Mouse (Mus musculus) limb, embryonic 14.5 days (tissue): Measurements from ENCODE around the gene Entpd8. TPM values are rescaled to one million over a fixed set of nuclear protein-coding genes. Genes with fewer than 3 reads are reported as not detected.
A peak's percentile ranks its signal among the peaks of the same experiment; 100 is the strongest.

ENCODE experiments used
- ATAC-seq: fragments of 200-750 bp; cut with Nextera tagmentation; 2 replicates; pipeline ENCODE4 v1.8.0; 2017; ENCODE audit warnings: low read depth, moderate number of reproducible peaks, moderate TSS enrichment; ENCODE audit not compliant: low FRiP score
- DNase-seq: peaks from one replicate; pipeline ENCODE4 v3.0.0-alpha.2; 2015; ENCODE audit warnings: low spot score
- H3K27ac ChIP-seq: fragments of 300-500 bp; sonication (generic); replicated peaks from 2 replicates; pipeline ENCODE4 v1.5.1; 2014; ENCODE audit warnings: low read depth, mild to moderate bottlenecking, low read length, moderate library complexity, mixed read lengths
- H3K27me3 ChIP-seq: fragments of 300-500 bp; sonication (generic); 2 replicates; pipeline ENCODE4 v1.6.1; 2014; ENCODE audit warnings: low read length, mixed read lengths; ENCODE audit not compliant: control insufficient read depth, insufficient read depth
- H3K36me3 ChIP-seq: fragments of 300-500 bp; sonication (generic); 2 replicates; pipeline ENCODE4 v1.6.1; 2014; ENCODE audit warnings: mild to moderate bottlenecking, low read length, moderate library complexity, mixed read lengths; ENCODE audit not compliant: control insufficient read depth, insufficient read depth
- H3K4me1 ChIP-seq: fragments of 300-500 bp; sonication (generic); 2 replicates; pipeline ENCODE4 v1.6.1; 2014; ENCODE audit warnings: antibody characterized with exemption, low read length, mixed read lengths; ENCODE audit not compliant: control insufficient read depth, insufficient read depth
- H3K4me2 ChIP-seq: fragments of 300-500 bp; sonication (generic); replicated peaks from 2 replicates; pipeline ENCODE4 v1.6.1; 2014; ENCODE audit warnings: low read depth, mild to moderate bottlenecking, low read length, moderate library complexity; ENCODE audit not compliant: severe bottlenecking
- H3K4me3 ChIP-seq: fragments of 300-500 bp; sonication (generic); replicated peaks from 2 replicates; pipeline ENCODE4 v1.5.1; 2014; ENCODE audit warnings: low read length
- H3K9ac ChIP-seq: fragments of 300-500 bp; sonication (generic); 2 replicates; pipeline ENCODE4 v1.6.1; 2014; ENCODE audit warnings: mild to moderate bottlenecking, low read depth, low read length, moderate library complexity; ENCODE audit not compliant: severe bottlenecking
- H3K9me3 ChIP-seq: fragments of 300-500 bp; sonication (generic); 2 replicates; pipeline ENCODE4 v1.6.1; 2016; ENCODE audit warnings: low read length; ENCODE audit not compliant: control insufficient read depth
- POLR2A ChIP-seq: fragments of 200-500 bp; IDR thresholded peaks from 2 replicates; pipeline ENCODE4 v1.8.0; 2012; ENCODE audit warnings: inconsistent platforms, mild to moderate bottlenecking, moderate library complexity, borderline replicate concordance; ENCODE audit not compliant: insufficient read depth, insufficient read length; ENCODE audit errors: extremely low read depth
- WGBS: fragments of 180-500 bp; shearing (Covaris S2); extraction: QIAGEN DNeasy Blood & Tissue Kit; methylation state at CpG from one replicate; pipeline ENCODE4 v1.1.7; 2014; 5-methylcytosine and 5-hydroxymethylcytosine counted together
- polyA plus RNA-seq, 2 experiments: library from polyadenylated mRNA; depleted of rRNA in 1 of 2; stranded (reverse) in 1 of 2; unstranded in 1 of 2; fragments of >200 nt; fragmentation: Nextera tagmentation in 1 of 2; extraction: Ambion mirVana in 1 of 2; gene quantifications; 2 replicates each; pipeline versions ENCODE4 v1.2.1 to v1.2.3; 2012 to 2014

Gene Entpd8
- polyA plus RNA-seq, 2 experiments = 0.26 TPM; not detected in 1

- peaks cover 3% of the 10 kb centered on the region; the same call in 1 of the 2 replicates for H3K27me3 ChIP-seq
- WGBS = 39% methylated on average over 28 of the region's 28 CpGs
- no peak within 1 kb of the TSS for H3K4me3 ChIP-seq
- H3K27ac ChIP-seq = no peak within 1 kb of the TSS
- no peak within 1 kb of the TSS; the same call in 1 of the 2 replicates for H3K9ac ChIP-seq
- no peaks in the 10 kb centered on the region for H3K36me3 ChIP-seq
- ATAC-seq (peak; percentile 30), DNase-seq (no peak)
- H3K9me3 ChIP-seq = no peaks in the 10 kb centered on the region
- no peaks in the 10 kb centered on the region for H3K4me1 ChIP-seq
- peak within 1 kb of the TSS; percentile 11; the same call in 1 of the 2 replicates for H3K4me2 ChIP-seq
- TF ChIP-seq POLR2A = no peak
These were observed 15.2 kb downstream of the Entpd8 start, which contains the start of gene Noxa1 for GRCm38 (mm10) chr2:25095109-25095850. TSS of gene Noxa1 (minus strand) at chr2:25095149.

GRCm38 (mm10) chr2:25098005-25098615 is 18.0 kb downstream of the Entpd8 start:
- no peaks in the 10 kb centered on the region for H3K9me3 ChIP-seq
- H3K9ac ChIP-seq = 0 out of 2 replicates have a peak overlapping the region, but pooled peaks have one; percentile 4
- H3K27ac ChIP-seq = no peak overlapping the region
- H3K4me1 ChIP-seq = no peaks in the 10 kb centered on the region
- ATAC-seq = no peak
- DNase-seq = no peak
- H3K4me3 ChIP-seq = no peak overlapping the region
- WGBS = 63% methylated on average over 3 of the region's 3 CpGs
- H3K4me2 ChIP-seq = no peak overlapping the region
- H3K27me3 ChIP-seq = peaks cover 3% of the 10 kb centered on the region; the same call in 1 of the 2 replicates
- TF ChIP-seq POLR2A = no peak
- no peaks in the 10 kb centered on the region for H3K36me3 ChIP-seq

GRCm38 (mm10) chr2:25098956-25099355 is 18.9 kb downstream of the Entpd8 start:
- no peak for ATAC-seq
- peaks cover 3% of the 10 kb centered on the region; the same call in 1 of the 2 replicates for H3K27me3 ChIP-seq
- WGBS = 59% methylated on average over 5 of the region's 5 CpGs

GRCm38 (mm10) chr2:25099703-25100102 is 19.6 kb downstream of the Entpd8 start:
- ATAC-seq (no peak), DNase-seq (no peak)
- Histone ChIP-seq H3K27me3 (peaks cover 3% of the 10 kb centered on the region; the same call in 1 of the 2 replicates), H3K27ac (no peak overlapping the region), H3K9me3 (no peaks in the 10 kb centered on the region), H3K4me3 (no peak overlapping the region), H3K4me1 (no peaks in the 10 kb centered on the region), H3K9ac (no peak overlapping the region), H3K4me2 (no peak overlapping the region), H3K36me3 (no peaks in the 10 kb centered on the region)
- 76% methylated on average over 3 of the region's 3 CpGs for WGBS
- no peak for TF ChIP-seq POLR2A

More at GRCm38 (mm10) chr2:25098956-25099355, 18.9 kb downstream of the Entpd8 start:
- H3K9me3 ChIP-seq = no peaks in the 10 kb centered on the region
- no peaks in the 10 kb centered on the region for H3K36me3 ChIP-seq
- H3K27ac ChIP-seq = no peak overlapping the region
- H3K4me1 ChIP-seq = no peaks in the 10 kb centered on the region
- DNase-seq = no peak
- H3K9ac ChIP-seq = no peak overlapping the region
- H3K4me2 ChIP-seq = no peak overlapping the region
- TF ChIP-seq POLR2A = no peak
- H3K4me3 ChIP-seq = no peak overlapping the region

- no peak for ATAC-seq
- Histone ChIP-seq H3K4me1 (no peaks in the 10 kb centered on the region), H3K9ac (no peak overlapping the region), H3K36me3 (no peaks in the 10 kb centered on the region), H3K4me2 (no peak overlapping the region), H3K27ac (no peak overlapping the region), H3K27me3 (no peaks in the 10 kb centered on the region), H3K4me3 (no peak overlapping the region), H3K9me3 (no peaks in the 10 kb centered on the region)
- no peak for TF ChIP-seq POLR2A
- DNase-seq = no peak
- 77% methylated on average over 2 of the region's 2 CpGs for WGBS
These were observed 24.0 kb downstream of the Entpd8 start for GRCm38 (mm10) chr2:25104122-25104521.
